Mouse (Mus musculus) c-Kit-positive CD71-positive TER-119-positive erythroid progenitor cells, embryonic 14.5 days (primary cell): Measurements from ENCODE around the gene Col11a1.

Source experiments
- DNase-seq: peaks from one replicate; pipeline ENCODE4 v3.0.0-alpha.2; 2013; ENCODE audit warnings: low spot score

Gene Col11a1

DNA sequence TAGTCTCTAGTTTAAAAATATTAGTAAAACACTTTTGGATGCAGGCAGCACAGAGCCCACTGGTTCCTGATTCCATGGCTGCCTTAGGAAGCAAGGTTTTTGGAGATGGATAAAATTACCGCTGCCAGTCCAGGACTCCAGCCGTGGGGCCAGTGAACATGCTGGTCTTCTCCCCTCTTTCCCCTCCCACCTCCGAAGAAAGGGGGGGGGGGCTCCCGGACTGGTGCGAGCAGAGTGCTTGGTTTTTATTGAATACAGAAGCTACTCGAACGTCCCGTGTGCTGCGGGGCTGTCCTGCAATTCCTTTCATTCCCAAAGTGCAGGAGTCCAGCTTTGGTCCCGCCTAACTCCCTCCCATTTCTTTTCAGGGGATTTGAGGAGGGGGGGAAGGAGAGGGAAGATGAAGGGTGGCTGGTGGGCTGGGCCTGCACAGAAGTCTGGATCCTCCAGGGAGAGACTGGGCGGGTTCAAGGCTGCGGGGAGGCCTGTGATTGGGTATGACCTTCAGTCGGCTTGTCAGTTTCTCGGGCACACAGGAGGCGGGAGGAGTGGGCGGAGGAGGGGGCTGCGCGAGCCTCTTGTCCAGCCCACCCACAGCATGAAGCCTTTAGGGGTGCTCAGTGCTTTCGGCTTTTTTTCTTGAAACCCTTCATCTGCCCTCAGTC lies at the start of gene Col11a1:
TSS of gene Col11a1 (plus strand) at position 570 of the 665 bp plus-strand sequence.
- DNase-seq: no peak

DNA sequence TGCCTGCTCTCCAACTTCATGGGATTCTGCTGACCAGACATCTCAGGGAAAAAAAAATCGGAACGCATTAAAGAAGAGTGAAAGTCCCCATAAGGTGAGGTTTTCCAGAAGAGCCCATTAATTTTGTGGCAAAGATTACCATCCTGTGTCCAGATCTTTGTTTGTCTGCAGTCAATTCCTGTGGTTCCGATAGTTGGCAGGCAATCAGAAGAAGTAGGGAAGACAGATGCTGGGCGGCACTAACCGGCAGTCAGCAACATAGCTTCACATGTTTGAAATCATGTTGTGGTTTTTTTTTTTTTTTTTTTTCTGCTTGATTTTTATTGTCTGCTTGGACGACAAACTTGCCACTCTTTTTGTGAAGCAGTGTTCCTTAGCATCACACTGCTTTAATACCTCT lies 39.4 kb upstream of the Col11a1 start:
- no peak for DNase-seq

DNA sequence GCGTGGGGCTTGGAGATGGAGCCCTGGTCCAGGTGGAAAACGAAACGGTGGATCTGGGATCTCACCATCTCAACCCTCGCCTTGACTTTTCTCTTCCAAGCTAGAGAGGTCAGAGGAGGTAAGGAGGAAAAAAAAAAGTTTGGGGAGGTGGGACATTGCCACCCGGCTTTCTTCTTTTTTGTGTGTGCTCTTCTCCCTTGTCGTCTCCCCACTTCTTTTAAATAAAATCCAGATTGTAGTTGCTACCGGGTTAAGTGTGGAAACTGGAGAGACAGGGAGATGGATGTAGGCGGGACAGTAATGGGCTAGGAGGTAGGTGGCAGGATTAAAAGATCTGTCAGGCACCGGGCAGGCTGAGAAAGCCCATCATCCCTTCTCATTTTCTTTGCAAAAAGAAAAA lies 546 bp downstream of the Col11a1 start:
- DNase-seq: no peak

DNA sequence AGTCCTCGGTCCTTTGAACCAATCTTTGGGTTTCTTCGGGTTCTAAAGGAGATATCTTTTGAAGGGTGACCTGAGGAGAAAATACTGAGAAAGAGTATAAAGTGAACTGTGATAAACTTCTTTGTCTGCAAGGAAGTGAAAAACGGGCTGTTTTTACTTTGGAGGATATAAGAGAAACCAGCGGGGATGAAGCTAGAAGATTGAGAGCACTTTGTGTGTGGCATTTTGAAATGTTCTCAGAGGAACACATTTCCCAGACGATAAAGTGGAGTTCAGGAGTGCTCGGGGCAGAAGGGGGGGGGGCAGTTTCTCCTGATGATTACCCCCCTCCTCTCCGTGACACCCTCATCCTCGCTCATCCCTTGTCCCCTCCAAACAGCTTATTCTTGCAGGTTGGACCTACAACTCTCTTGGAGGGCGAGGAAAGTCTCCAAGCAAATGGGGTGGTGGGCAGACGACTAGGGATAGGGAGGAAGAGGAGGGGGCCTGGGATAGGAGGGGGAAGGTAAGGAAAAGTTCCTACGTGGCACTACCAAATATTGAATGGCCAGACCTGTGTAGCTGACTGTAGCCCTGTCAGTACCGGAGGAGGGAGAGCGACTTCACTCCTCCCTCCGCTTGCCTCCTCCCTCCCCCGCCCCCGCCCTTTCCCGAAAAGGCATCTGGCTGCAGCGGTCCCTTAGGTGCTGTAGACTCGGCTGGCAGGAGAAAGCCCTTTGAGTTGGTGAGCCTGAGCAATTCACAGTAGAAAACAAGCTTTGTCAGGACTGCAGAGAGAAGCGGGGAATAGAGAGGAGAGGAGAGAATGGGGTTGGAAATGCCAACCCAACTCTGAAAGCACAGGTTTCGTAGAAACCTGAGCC lies 1.2 kb downstream of the Col11a1 start:
- DNase-seq: no peak

DNA sequence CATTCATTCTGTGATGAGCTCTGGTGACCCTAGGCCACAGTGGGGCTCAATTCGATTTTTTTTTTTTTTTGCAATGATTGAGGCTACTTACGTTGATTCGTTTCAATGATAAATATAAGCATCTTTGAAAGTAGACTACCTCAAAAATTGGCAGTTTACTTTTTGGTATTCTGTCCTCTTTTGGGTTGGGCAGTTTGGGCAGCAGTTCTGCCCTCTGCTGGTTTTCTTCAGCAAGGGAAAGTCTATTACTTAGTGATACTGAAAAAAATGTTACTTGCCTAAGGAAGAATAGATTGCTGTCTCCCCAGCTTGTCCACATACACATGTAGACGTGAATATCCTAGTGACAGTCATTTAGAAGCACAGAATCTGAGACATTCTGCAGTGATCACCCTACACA lies 2.0 kb downstream of the Col11a1 start:
- DNase-seq: no peak

DNA sequence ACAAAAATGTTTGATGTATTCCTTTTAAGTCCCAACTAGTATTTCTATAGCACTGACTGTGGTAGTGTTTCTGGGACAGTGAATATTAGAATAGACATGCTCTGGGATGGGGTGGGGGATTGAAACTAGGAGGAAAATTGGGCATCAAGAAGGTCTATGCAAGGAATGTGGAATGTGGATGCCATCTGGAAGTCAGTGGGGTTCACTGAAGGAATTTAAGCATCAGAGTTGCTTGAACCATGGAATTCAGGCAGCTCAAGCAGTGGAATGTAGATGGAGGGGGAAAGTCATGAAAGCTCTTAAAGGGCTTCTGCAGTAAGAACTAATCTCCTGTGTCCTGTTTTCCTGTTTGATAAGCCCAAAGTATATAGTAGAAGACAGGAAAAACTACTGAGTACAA lies 22.1 kb downstream of the Col11a1 start:
- no peak for DNase-seq

DNA sequence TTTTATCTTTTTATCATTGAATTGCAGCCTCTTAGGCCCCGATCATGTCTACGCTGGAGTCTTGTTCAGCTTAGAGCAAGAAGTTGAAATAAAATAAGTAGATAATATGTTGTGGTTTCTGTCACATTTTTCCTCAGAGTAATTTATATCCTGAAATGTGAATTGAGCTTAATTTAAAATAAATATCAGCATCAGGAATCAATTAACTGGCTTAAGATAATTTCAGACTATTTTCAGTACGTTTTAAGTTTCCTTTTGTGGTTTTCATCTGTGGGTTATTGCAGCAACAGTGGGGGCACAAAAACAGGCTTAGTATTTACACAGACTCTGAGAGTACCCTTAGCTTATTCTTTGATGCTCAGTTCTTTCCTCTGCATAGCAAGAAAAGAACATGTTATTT lies 23.2 kb downstream of the Col11a1 start:
- no peak for DNase-seq

DNA sequence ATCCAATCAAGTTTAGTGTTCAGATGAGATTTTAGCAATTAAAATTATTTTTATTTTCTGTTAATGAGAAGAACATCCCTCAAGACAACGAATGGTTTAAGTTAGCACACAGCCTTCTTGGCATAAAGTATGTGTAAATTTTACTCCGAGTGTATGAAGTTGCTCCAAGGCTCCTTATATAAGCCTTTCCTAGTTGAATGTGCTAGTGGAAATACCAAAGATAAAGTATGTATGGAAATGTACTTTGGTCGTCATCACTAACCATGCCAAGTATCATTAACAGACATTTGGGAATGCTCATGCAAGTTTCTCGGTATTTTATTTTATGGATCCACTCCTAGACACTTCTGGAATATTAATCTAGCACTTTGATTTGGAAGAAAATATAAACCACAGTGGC lies 34.8 kb downstream of the Col11a1 start:
- DNase-seq: no peak

DNA sequence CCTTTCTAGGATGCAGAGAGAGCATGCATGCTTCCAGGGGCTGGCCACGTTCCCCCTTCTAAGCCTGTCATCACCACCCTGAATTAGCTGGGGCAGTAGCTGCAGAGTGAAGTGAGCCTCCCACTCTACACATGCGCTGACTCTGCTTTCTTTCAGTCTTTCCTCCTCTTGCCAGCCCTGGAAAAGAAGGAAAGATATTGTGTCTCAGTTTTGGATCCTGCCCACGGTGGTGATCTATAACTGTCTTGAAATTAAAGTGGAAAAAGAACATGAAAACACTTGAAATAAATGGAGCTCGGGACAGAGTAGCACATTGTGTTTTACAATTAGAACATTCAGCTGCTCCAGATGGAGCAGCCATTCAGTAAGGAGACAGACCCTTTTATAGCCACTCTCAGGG lies 35.2 kb downstream of the Col11a1 start:
- no peak for DNase-seq

DNA sequence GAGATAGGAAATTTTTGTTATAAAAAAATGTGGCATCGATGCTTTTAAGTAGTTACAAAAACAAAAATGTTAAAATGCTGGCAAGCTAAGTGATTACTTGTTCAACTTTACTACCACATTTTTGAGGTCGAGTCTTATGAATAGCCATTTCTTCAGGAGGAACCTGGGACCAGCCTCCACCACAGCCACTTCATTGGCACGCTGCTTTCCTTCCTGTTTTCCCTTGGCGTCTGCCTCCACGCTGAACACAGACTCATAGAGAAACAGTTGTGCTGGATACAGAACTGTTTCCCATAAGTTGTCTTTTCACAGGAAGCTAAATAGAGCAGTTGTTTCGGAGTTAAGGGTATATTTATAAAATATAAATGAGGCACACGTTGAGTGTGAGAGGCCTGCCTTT lies 69.0 kb downstream of the Col11a1 start:
- DNase-seq: no peak

DNA sequence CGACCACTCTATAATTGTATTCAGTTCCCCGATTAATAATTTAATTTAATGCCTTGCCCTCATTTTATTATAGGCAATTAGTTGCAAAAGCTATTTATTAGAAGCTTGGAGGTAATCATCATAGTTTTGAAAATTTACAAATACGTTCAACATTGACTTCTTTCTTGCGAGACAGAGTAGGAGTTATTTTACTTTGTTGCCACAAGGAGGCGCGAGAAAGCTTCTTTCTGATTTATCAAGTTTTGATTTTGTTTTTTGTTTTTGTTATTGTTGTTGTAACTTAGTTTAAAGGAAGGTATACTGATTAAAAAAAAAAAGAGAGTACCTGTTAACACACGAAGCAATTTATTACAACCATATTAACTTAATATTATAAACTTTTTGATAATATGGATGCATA lies 76.8 kb downstream of the Col11a1 start:
- DNase-seq: no peak

DNA sequence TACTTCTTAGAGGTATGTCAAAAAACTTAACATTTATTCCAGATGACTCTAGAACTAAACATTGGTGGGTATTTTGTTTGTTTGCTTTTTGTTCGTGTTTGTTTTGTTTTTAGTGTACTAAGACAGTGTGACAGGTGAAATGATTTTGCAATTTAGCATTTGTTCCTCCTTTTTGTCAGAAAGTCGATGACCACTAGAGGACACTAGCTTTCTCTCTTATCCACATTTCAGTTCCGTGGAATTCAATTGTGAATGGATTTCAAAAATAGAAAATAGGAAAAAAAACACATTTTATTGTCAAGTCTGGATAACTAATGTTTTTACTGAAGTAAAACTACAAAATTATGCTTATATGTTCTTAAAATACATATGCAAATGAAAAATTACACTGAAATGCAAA lies 116.8 kb downstream of the Col11a1 start:
- DNase-seq: no peak

DNA sequence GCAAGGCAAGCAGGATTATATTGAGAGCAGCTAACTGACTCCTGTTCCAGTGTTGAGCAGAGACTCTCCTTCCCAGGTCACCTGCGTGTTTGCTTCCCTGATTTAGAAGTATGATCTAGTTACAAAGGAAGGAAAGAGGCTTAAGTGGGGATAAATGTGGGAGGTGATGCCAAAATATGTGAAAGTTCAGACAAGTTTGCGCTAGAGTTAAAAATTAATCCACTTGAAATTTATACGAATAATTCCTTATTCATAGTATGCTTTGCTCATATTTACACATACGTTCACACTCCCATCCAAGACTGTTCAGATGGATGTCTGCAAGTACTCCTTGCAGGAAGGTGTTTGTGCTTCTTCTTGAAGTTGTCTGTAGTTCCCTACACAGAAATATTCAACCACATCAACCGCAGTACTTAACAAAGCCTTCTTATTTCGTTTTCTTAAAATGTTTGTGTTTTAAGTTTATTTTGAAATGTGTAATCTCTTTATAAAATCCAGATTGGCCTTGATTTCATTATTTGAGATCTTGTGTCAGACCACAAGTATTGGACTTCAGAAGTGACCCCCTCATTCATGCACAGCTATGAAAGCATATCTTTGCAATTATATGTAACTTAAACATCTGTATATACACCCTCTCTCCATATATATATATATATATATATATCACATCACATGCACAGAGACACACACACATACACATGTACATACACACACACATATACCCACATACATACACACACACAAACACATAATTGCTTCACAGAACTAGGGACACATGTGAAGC lies 167.8 kb downstream of the Col11a1 start:
- DNase-seq: no peak

DNA sequence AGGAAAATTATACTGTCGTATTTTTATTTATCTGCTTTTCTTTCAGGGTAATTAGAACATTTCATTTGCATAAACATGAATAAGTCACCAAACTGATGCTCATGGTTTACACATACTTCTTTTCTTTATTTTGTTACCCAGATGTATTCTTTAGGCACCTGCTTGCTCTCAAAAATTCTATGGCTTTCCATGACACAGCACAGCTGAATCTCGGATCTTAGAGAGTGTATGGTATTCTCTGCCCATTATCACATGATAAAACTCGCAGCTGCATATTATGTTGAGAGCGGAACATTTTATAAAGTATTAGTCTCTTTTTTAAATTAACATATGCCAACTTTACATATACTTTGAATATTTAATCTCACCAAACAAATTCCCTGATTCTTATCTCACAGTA lies 181.9 kb downstream of the Col11a1 start:
- DNase-seq: no peak

DNA sequence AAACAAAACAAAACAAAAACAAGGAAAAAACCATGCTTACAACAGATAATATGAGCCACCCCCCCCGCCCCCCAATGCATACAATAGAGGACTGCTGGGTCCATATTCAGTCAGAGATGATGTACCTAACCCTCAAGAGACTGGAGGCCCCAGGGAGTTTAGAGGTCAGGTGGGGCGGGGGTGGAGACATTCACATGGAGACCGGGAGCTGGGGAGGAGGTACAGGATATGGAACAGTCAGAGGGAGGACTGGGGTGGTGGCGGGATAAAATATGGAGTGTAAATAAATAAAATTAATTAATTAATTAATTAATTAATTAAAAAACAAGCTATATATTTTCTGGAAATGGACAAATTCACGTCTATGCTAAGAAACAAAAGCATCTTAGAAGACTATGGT lies 185.8 kb downstream of the Col11a1 start:
- no peak for DNase-seq

DNA sequence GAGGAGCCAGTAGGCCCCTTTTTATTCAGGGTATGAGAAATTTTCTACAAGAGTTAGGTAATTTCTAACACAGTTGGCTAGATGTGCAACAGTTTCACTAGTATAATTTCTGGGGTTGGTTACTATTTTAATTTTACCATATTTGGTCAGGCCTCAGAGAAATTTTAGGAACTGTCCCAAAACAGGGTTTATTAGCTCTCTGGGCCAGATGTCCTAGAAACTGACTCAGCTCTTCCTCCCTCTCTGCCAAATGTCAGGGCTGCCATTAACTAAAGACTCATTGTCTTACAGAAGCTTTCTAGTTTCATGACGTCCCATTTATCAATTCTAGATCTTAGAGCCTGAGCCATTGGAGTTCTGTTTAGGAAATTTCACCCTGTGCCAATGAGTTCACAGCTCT lies 199.2 kb downstream of the Col11a1 start:
- DNase-seq: no peak
